Mouse (Mus musculus): ENCODE data around the gene Mllt3. TPM values are rescaled to one million over a fixed set of nuclear protein-coding genes. Genes with fewer than 3 reads are reported as not detected.
A peak's percentile ranks its signal among the peaks of the same experiment; 100 is the strongest.

Mllt3 gene
- polyA plus RNA-seq, 1 experiment from 2014 or later = 17.5 TPM

DNA sequence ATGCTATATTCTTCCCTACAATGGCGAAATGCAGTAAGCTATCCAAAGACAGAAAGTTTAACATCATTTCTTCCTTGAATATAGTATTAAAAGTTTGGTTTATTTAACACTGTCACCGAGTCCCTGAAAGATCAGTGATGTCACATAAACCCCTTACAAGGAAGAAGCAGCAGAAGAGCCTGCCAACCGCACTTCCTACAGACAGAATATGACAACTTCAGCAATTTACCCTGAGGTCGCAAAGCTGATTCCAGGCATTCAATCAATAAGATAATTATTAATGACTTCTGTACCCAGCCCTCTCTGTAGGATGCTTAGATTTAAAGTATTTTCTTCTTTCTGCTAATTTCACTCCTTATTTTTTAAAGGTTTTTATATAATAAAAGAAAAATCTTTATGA, 140.2 kb downstream of the Mllt3 start:
- Histone ChIP-seq H3K27ac (ENCODE audit: low read depth, low read length) (no peak overlapping the region), H3K27me3 (replicated peaks; ENCODE audit: control insufficient read depth, insufficient read depth, low read length) (no peaks in the 10 kb centered on the region), H3K4me2 (replicated peaks; ENCODE audit: low read depth) (peak overlapping the region; percentile 38; the same call in 1 of the 2 replicates), H3K4me3 (ENCODE audit: low read depth, low read length) (no peak overlapping the region), H3K9ac (ENCODE audit: low read depth, low read length) (no peak overlapping the region), H3K36me3 (ENCODE audit: control insufficient read depth, insufficient read depth) (no peaks in the 10 kb centered on the region), H3K4me1 (replicated peaks; ENCODE audit: control insufficient read depth, insufficient read depth, low read length) (no peaks in the 10 kb centered on the region), H3K9me3 (ENCODE audit: control insufficient read depth) (no peaks in the 10 kb centered on the region)
- ATAC-seq = no peak
- TF ChIP-seq CTCF (IDR thresholded peaks at IDR 0.05; ENCODE audit: low read depth) = no peak
- 60% methylated on average over 4 of the region's 4 CpGs for WGBS

DNA sequence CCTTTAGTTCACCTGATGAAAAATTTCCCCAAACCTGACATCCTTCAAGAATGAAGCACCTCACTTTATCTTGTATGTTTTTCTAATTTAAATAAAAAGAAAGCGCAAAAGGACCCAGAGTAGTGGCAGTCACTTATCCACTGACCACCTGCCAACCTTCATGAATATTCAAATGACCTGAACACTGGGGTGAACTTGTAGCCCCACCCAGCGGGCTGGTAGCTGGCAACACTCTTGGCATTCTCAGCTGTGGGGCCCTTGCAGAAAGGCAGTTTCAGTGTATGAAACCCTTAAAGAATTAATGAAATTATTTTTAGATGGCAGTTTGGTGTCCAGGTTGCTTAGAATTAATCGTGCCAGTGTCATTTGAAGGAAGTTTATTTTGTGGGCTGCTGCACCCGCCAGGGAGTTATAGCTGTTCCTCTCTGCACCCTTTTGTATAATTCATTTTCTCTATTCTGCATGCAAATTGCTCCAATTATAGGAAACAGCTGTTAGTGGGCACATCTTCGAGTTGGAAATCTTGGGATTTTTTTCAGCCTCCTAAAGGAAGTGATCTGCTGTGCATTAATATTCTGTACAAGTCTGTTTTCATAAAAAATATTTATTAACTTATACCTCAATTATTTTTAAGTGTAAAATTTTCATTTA, 149.8 kb downstream of the Mllt3 start:
- Histone ChIP-seq H3K9ac (ENCODE audit: low read depth, low read length) (no peak overlapping the region), H3K27ac (ENCODE audit: low read depth, low read length) (no peak overlapping the region), H3K9me3 (ENCODE audit: control insufficient read depth) (no peaks in the 10 kb centered on the region), H3K27me3 (replicated peaks; ENCODE audit: control insufficient read depth, insufficient read depth, low read length) (no peaks in the 10 kb centered on the region), H3K4me2 (replicated peaks; ENCODE audit: low read depth) (no peak overlapping the region), H3K4me3 (ENCODE audit: low read depth, low read length) (no peak overlapping the region), H3K4me1 (replicated peaks; ENCODE audit: control insufficient read depth, insufficient read depth, low read length) (0 out of 2 replicates have a peak, but pooled peaks cover 2% of the 10 kb centered on the region), H3K36me3 (ENCODE audit: control insufficient read depth, insufficient read depth) (no peaks in the 10 kb centered on the region; the same call in 1 of the 2 replicates)
- no peak for ATAC-seq
- WGBS = 75% methylated on average over 5 of the region's 5 CpGs
- TF ChIP-seq CTCF (IDR thresholded peaks at IDR 0.05; ENCODE audit: low read depth) = no peak

DNA sequence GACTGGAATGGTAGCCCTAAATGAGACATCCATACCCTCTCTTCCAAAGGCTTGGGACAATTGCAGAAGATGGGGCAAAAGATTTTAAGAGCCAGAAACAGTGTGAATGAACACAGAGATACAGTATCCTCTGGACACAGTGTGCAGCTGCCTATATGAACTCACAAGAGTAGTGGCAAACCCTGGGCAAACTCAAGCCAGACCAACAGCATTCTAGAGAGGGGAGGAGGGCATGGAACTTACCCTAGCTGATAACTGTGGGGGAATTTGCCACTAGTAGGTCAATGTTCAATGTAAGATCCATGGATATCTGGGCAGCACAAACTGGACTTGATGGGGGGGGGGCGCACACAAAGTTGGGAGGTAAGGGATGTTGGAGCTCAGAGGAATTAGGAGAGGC, 151.2 kb downstream of the Mllt3 start:
- no peak overlapping the region for H3K4me3 ChIP-seq (ENCODE audit: low read depth, low read length)
- 100% methylated on average over 1 of the region's 1 CpGs for WGBS
- H3K9me3 ChIP-seq (ENCODE audit: control insufficient read depth) = no peaks in the 10 kb centered on the region
- no peak overlapping the region for H3K9ac ChIP-seq (ENCODE audit: low read depth, low read length)
- no peak overlapping the region for H3K27ac ChIP-seq (ENCODE audit: low read depth, low read length)
- 0 out of 2 replicates have a peak, but pooled peaks cover 2% of the 10 kb centered on the region for H3K4me1 ChIP-seq (replicated peaks; ENCODE audit: control insufficient read depth, insufficient read depth, low read length)
- no peak overlapping the region for H3K4me2 ChIP-seq (replicated peaks; ENCODE audit: low read depth)
- peak; percentile 59 for ATAC-seq
- H3K27me3 ChIP-seq (replicated peaks; ENCODE audit: control insufficient read depth, insufficient read depth, low read length) = no peaks in the 10 kb centered on the region
- TF ChIP-seq CTCF (IDR thresholded peaks at IDR 0.05; ENCODE audit: low read depth) = no peak
- H3K36me3 ChIP-seq (ENCODE audit: control insufficient read depth, insufficient read depth) = no peaks in the 10 kb centered on the region; the same call in 1 of the 2 replicates

DNA sequence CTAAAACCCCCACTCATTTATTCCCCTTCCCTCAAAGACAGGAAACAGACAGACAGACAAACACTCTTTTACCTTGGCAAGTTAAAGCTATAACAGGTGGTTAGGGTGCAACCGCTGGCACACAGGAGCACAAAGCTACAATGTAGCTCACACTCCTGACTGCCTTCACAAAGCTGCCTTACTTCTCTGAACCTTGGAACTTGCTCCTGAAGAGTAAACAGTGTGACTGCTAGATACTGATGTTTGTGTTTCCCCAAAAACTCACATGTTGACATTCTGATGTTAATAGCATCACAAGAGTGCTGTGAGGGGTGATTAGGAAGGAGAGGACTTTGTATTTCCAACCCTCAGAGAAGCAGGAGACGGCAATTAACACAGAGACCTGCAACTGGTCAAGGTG, 151.6 kb downstream of the Mllt3 start:
- no peak overlapping the region for H3K9ac ChIP-seq (ENCODE audit: low read depth, low read length)
- H3K4me2 ChIP-seq (replicated peaks; ENCODE audit: low read depth) = peak overlapping the region; percentile 13; the same call in 1 of the 2 replicates
- no peaks in the 10 kb centered on the region for H3K9me3 ChIP-seq (ENCODE audit: control insufficient read depth)
- no peak overlapping the region for H3K4me3 ChIP-seq (ENCODE audit: low read depth, low read length)
- 0 out of 2 replicates have a peak, but pooled peaks cover 2% of the 10 kb centered on the region for H3K4me1 ChIP-seq (replicated peaks; ENCODE audit: control insufficient read depth, insufficient read depth, low read length)
- no peaks in the 10 kb centered on the region for H3K27me3 ChIP-seq (replicated peaks; ENCODE audit: control insufficient read depth, insufficient read depth, low read length)
- WGBS = 44% methylated on average over 2 of the region's 2 CpGs
- H3K27ac ChIP-seq (ENCODE audit: low read depth, low read length) = peak overlapping the region; percentile 30
- no peaks in the 10 kb centered on the region; the same call in 1 of the 2 replicates for H3K36me3 ChIP-seq (ENCODE audit: control insufficient read depth, insufficient read depth)
- ATAC-seq = peak; percentile 88
- TF ChIP-seq CTCF (IDR thresholded peaks at IDR 0.05; ENCODE audit: low read depth) = no peak

DNA sequence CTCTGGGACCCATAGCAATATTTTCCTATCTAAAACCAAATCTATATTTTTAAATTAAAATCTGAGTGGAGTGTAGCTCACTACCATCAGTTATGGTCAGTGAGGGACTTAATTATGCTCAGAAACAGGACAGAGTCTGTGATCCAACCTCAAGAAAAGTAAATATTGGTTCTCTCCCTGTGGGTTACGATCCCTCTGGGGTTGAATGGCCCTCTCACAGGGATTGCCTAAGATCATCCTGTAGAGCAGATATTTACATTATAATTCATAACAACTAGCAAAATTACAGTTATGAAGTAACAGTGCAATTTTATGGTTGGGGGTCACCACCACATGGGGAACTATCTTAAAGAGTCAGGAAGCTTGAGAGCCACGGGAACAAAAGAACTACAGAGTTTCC, 152.9 kb downstream of the Mllt3 start:
- H3K4me1 ChIP-seq (replicated peaks; ENCODE audit: control insufficient read depth, insufficient read depth, low read length) = 0 out of 2 replicates have a peak, but pooled peaks cover 2% of the 10 kb centered on the region
- H3K27ac ChIP-seq (ENCODE audit: low read depth, low read length) = no peak overlapping the region
- no peaks in the 10 kb centered on the region for H3K27me3 ChIP-seq (replicated peaks; ENCODE audit: control insufficient read depth, insufficient read depth, low read length)
- no peaks in the 10 kb centered on the region for H3K9me3 ChIP-seq (ENCODE audit: control insufficient read depth)
- no peak overlapping the region for H3K4me3 ChIP-seq (ENCODE audit: low read depth, low read length)
- 55% methylated on average over 2 of the region's 2 CpGs for WGBS
- H3K36me3 ChIP-seq (ENCODE audit: control insufficient read depth, insufficient read depth) = no peaks in the 10 kb centered on the region; the same call in 1 of the 2 replicates
- no peak overlapping the region for H3K9ac ChIP-seq (ENCODE audit: low read depth, low read length)
- ATAC-seq = no peak
- H3K4me2 ChIP-seq (replicated peaks; ENCODE audit: low read depth) = no peak overlapping the region
- TF ChIP-seq CTCF (IDR thresholded peaks at IDR 0.05; ENCODE audit: low read depth) = no peak

DNA sequence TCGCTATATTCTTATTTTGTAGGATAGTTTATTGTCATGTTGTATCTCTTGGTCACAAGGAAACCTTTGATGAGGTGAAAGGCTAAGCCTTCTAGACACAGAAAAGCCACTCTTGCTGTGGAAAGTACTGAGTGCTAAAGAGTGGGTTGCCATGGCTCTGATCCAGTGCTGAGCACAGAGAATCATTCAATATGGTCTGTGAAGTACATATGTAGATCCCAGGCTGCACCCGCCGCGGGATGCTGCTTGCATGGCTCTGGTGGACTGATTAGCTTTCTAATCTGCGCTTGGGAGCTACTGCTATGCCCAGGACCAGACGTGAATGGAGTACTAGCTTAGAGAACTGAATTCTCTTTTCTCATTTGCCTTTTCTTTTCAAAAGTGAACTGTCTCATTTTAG, 154.5 kb downstream of the Mllt3 start:
- Histone ChIP-seq H3K4me3 (ENCODE audit: low read depth, low read length) (no peak overlapping the region), H3K9ac (ENCODE audit: low read depth, low read length) (no peak overlapping the region), H3K4me2 (replicated peaks; ENCODE audit: low read depth) (no peak overlapping the region), H3K4me1 (replicated peaks; ENCODE audit: control insufficient read depth, insufficient read depth, low read length) (0 out of 2 replicates have a peak, but pooled peaks cover 2% of the 10 kb centered on the region), H3K27ac (ENCODE audit: low read depth, low read length) (no peak overlapping the region), H3K36me3 (ENCODE audit: control insufficient read depth, insufficient read depth) (no peaks in the 10 kb centered on the region; the same call in 1 of the 2 replicates), H3K9me3 (ENCODE audit: control insufficient read depth) (no peaks in the 10 kb centered on the region), H3K27me3 (replicated peaks; ENCODE audit: control insufficient read depth, insufficient read depth, low read length) (no peaks in the 10 kb centered on the region)
- 88% methylated on average over 6 of the region's 6 CpGs for WGBS
- no peak for ATAC-seq
- TF ChIP-seq CTCF (IDR thresholded peaks at IDR 0.05; ENCODE audit: low read depth) = no peak

Measured in intestine, postnatal 0 days (tissue).